Mouse (Mus musculus) embryonic facial prominence, embryonic 15.5 days (tissue): ENCODE data around the gene Arpc5. TPM values are rescaled to one million over a fixed set of nuclear protein-coding genes. Genes with fewer than 3 reads are reported as not detected.
"Not testable (repeated sequence)": the region's sequence is repeated elsewhere in the genome, so short reads cannot be mapped to it uniquely, and the experiment has no call there.

Experiments
- ATAC-seq: fragments of 200-750 bp; cut with Nextera tagmentation; 2 replicates; pipeline ENCODE4 v1.8.0; 2017; ENCODE audit warnings: low read depth, moderate TSS enrichment; ENCODE audit not compliant: insufficient number of reproducible peaks, low FRiP score, low TSS enrichment
- H3K27ac ChIP-seq: fragments of 300-500 bp; sonication (generic); replicated peaks from 2 replicates; pipeline ENCODE4 v1.5.1; 2015; ENCODE audit warnings: mild to moderate bottlenecking, inconsistent platforms
- H3K27me3 ChIP-seq: fragments of 300-500 bp; sonication (generic); 2 replicates; pipeline ENCODE4 v1.6.1; 2015; ENCODE audit warnings: inconsistent platforms
- H3K36me3 ChIP-seq: fragments of 300-500 bp; sonication (generic); 2 replicates; pipeline ENCODE4 v1.6.1; 2015; ENCODE audit warnings: mild to moderate bottlenecking, inconsistent platforms
- H3K4me1 ChIP-seq: fragments of 300-500 bp; sonication (generic); 2 replicates; pipeline ENCODE4 v1.6.1; 2015; ENCODE audit warnings: inconsistent platforms
- H3K4me2 ChIP-seq: fragments of 300-500 bp; sonication (generic); replicated peaks from 2 replicates; pipeline ENCODE4 v1.6.1; 2015; ENCODE audit warnings: mild to moderate bottlenecking, inconsistent platforms
- H3K4me3 ChIP-seq: fragments of 300-500 bp; sonication (generic); replicated peaks from 2 replicates; pipeline ENCODE4 v1.5.1; 2015; ENCODE audit warnings: mild to moderate bottlenecking, inconsistent platforms
- H3K9ac ChIP-seq: fragments of 300-500 bp; sonication (generic); 2 replicates; pipeline ENCODE4 v1.6.1; 2015; ENCODE audit warnings: inconsistent platforms
- H3K9me3 ChIP-seq: fragments of 300-500 bp; sonication (generic); replicated peaks from 2 replicates; pipeline ENCODE4 v1.6.1; 2016; ENCODE audit warnings: inconsistent platforms
- WGBS: fragments of 180-500 bp; shearing (Covaris S2); methylation state at CpG from one replicate; pipeline ENCODE4 v1.1.7; 2015; 5-methylcytosine and 5-hydroxymethylcytosine counted together
- polyA plus RNA-seq: library from polyadenylated mRNA; unstranded; fragments of >200 nt; fragmentation: Nextera tagmentation; extraction: Ambion mirVana; gene quantifications from 2 replicates; pipeline ENCODE4 v1.2.1, GENCODE M21; 2015

Gene Arpc5
- polyA plus RNA-seq, 1 experiment from 2014 or later: 256 TPM

DNA sequence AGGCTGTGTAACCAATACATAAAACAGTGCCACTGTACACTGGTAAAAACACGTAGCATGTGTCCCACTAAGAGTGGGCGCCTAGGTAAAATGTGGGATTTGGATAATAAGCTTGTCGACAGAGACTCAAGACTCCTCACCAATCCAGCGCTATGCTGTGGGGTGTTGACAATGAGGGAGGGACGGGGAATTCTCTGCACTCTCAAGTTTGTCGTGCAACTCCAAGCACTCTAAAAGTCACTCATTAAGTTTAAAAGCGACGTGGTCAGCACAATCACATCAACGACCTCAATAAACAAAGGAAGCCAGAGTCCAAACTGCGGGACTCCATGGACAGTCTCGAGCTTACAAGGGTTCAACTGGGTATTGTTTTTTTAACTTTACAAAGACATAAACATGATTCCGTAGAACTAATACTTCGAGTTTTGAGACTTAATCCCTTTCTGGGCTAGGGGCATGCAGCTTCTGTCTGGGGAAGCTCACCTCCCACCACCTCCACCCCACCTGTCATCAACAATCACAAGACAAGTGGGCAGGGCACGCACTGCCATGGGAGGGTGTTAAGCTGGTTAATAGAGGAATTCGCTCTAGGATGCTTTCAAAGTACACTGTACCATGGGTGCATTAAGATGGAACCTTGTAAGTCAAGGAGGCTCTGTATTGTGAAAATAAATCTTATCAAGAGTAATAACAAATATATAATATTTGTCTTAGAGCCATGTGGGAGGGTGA is 23.1 kb upstream of the Arpc5 start:
- Histone ChIP-seq H3K4me3 (no peak overlapping the region), H3K27ac (no peak overlapping the region), H3K27me3 (no peaks in the 10 kb centered on the region), H3K4me2 (no peak overlapping the region), H3K9ac (no peak overlapping the region), H3K36me3 (no peaks in the 10 kb centered on the region), H3K9me3 (no peaks in the 10 kb centered on the region), H3K4me1 (0 out of 2 replicates have a peak, but pooled peaks cover under 1% of the 10 kb centered on the region)
- no peak for ATAC-seq
- WGBS: 61% methylated on average over 15 of the region's 15 CpGs

DNA sequence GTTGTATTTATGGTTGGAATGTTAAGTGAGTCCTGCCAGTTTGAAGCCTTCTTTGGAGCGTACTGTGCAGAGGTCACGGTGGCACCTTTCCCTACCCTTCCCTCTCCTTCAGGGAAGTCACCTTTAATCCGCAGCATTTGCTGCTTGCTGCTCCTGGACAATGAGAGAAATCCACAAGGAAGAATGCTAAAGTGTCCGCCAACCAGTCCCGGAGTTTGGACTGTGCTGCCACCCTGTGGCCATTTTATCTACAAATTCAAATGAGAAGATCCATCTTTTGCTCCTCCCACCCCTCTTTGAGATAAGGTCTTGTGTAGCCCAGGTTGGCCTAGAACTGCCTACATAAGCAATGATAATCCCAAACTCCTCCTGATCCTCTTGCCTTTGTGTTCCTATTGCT is 19.9 kb upstream of the Arpc5 start:
- Histone ChIP-seq H3K27ac (no peak overlapping the region), H3K9ac (no peak overlapping the region), H3K36me3 (no peaks in the 10 kb centered on the region), H3K4me3 (no peak overlapping the region), H3K4me1 (no peaks in the 10 kb centered on the region), H3K27me3 (no peaks in the 10 kb centered on the region), H3K4me2 (no peak overlapping the region), H3K9me3 (no peaks in the 10 kb centered on the region)
- 4% methylated on average over 5 of the region's 5 CpGs for WGBS
- ATAC-seq: no peak

DNA sequence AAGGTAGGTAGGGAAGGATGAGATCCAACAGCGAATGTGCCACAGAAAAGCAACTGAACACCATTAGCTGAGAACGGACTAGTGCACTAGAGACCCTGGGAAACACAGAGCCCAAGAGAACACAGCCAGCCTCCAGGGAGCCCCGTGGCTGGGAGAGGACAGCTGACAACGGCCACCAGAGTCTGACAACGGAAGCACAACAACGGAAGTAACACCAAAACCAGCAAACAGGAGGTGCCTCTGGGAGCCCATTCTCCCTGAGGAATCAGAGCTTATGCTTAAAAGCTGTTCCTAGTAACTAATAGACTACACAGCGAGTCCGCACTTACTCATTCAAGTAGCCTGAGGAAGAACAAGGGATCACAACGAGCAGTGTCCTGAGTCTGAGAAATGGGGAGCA is 17.1 kb upstream of the Arpc5 start:
- H3K27me3 ChIP-seq: no peaks in the 10 kb centered on the region
- H3K4me3 ChIP-seq: no peak overlapping the region
- no peak overlapping the region for H3K4me2 ChIP-seq
- ATAC-seq: no peak
- no peaks in the 10 kb centered on the region for H3K9me3 ChIP-seq
- H3K27ac ChIP-seq: no peak overlapping the region
- H3K4me1 ChIP-seq: no peaks in the 10 kb centered on the region
- no peaks in the 10 kb centered on the region for H3K36me3 ChIP-seq
- no peak overlapping the region for H3K9ac ChIP-seq
- 69% methylated on average over 9 of the region's 9 CpGs for WGBS

DNA sequence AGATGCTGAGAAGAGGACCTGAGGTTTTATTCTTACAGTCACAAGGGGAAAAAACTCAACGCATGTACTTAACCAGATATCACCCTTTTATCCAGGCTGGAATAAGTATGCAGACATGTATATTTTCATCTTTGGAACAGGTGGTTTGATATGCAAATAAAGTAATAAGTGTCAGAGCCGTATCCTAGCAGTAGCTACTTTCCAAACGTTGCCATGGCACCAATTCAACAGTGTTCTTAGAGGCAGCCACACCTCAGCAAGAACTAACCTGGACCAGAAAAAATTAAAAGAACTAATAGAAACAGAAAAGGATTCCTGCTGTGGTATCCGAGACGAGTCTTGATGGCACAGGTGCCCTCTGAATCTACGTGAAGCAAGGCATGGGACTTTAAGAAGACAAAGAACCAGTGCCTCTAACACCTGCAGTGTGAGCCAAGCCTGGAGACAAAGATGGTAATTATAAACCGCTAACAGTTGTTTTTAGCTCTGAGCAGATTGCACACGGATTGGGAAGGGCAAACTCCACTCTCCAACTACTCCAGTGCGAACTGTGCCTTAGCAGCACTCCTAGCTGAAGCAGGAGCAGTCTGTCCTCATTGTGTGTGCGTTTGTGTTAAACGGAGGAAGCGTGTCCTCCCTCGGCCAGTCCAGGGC is 15.9 kb upstream of the Arpc5 start, which contains the start of gene Apobec4:
TSS of gene Apobec4 (plus strand) at position 240 of the 654 bp plus-strand sequence.
- no peaks in the 10 kb centered on the region for H3K9me3 ChIP-seq
- H3K4me2 ChIP-seq: no peak within 1 kb of the TSS
- no peak within 1 kb of the TSS for H3K9ac ChIP-seq
- WGBS: 60% methylated on average over 13 of the region's 13 CpGs
- no peaks in the 10 kb centered on the region for H3K36me3 ChIP-seq
- no peak for ATAC-seq
- H3K27me3 ChIP-seq: no peaks in the 10 kb centered on the region
- no peak within 1 kb of the TSS for H3K4me3 ChIP-seq
- no peak within 1 kb of the TSS for H3K27ac ChIP-seq
- H3K4me1 ChIP-seq: no peaks in the 10 kb centered on the region

DNA sequence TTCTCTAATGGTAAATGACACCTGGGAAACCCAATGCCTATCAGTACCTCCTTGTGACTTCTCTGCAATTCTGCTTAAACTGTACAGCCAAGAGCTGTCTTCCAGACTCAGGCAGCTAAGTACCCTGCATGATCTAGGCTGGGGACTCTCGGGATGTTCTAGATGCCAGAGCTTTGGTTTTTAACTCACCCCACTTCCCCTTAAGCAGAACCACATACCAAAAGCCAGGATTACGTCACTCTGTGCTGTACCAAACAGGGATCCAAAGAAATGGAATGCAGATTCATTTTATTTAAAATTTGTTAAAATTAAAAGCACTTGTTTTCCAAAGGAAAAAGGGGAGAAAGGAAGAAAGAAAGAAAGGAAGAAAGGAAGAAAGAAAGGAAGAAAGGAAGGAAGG is 4.6 kb upstream of the Arpc5 start:
- Histone ChIP-seq H3K4me1 (peaks cover 10% of the 10 kb centered on the region; the same call in 1 of the 2 replicates), H3K4me3 (no peak overlapping the region), H3K4me2 (no peak overlapping the region), H3K9ac (no peak overlapping the region), H3K27ac (no peak overlapping the region), H3K27me3 (peaks cover 3% of the 10 kb centered on the region; the same call in 1 of the 2 replicates), H3K9me3 (no peaks in the 10 kb centered on the region), H3K36me3 (no peaks in the 10 kb centered on the region)
- no peak for ATAC-seq
- 41% methylated on average over 2 of the region's 2 CpGs for WGBS

DNA sequence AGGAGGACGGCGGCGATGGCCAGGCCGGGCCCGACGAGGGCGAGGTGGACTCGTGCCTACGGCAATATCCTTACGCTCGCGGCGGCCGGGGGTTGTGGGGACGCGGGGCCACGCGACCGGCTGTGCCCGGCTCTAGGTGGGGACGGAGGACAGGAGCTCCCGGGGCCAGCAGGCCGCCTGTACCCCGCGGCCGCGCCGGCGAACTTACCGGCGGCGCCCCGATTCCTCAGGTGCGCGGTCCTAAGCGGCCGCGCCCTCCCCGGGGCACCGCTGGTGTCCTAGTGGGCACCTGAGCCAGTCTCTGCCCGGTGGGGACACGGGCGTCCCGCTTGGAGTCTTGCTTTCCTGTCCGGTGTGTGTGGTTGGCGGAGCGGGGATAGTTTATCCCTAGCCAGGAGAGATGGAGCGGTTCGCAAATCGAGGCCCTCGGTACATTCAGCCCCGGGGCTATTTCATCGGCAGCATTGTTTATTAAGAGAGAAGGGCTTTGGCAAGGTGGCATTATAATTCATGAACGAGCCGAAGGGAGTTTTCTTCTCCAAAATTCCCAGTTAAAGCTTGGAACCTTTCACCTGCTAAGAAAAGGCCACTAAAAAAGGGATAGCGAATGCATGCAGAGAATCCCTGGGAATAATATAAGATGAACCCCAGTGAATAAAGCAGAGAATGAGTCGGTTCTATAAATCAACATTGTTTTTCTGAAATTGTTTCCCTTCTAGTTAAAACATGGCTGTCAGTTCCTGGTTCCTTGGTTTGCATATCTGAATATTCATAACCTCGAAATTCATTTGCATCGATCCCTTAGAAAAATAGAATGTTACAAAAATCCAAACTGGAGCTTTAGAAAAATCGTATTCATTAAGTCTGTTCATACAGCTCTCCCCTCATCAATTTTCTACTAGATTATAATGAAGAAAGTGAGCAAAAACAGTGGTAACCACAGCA is 734 bp downstream of the Arpc5 start:
- ATAC-seq: peak; percentile 63

DNA sequence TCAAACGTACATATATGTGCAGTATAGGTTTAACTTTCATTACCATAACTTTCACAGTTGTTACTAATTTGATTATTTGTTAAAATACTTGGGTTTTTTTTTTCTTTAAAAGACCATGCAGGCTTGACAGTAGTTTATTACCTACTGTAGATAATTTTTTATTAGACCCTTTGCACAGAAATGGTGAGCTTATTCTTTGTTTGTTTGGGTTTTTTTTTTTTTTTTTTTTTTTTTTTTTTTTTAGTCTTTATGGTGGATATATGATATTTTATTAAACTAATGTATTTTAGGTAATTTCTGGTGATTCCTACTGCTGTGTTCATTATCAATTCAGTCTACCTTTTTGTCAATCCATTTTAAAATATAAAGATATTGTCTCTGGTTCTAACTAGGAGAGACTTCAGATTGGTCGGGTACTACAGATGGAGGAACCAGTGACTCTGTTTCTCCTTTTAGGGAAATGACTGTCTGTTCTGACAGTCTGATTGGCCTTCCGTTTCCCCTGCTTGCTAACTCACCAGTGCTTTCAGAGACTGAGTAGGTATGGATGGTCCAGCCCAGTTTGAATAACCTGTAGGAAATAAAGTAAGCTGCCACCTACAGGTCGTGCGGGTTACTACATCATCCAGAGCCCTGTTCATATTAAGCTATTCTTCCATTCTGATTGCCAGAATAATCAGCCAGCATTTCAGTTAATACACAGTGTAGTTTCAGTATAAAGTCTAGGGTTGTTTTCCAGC is 1.6 kb downstream of the Arpc5 start:
- Histone ChIP-seq H3K36me3 (peaks cover 29% of the 10 kb centered on the region), H3K27me3 (peaks cover 3% of the 10 kb centered on the region; the same call in 1 of the 2 replicates), H3K9ac (no peak overlapping the region), H3K9me3 (no peaks in the 10 kb centered on the region), H3K4me2 (peak overlapping the region; percentile 96), H3K4me3 (peak overlapping the region; percentile 94), H3K4me1 (peaks cover 15% of the 10 kb centered on the region), H3K27ac (no peak overlapping the region)
- no peak for ATAC-seq
- WGBS: 4% methylated on average over 5 of the region's 5 CpGs

More for the DNA sequence above, 734 bp downstream of the Arpc5 start:
- peak overlapping the region; percentile 95 for H3K9ac ChIP-seq
- H3K9me3 ChIP-seq: no peaks in the 10 kb centered on the region
- H3K4me1 ChIP-seq: peaks cover 15% of the 10 kb centered on the region
- peak overlapping the region; percentile 86 for H3K27ac ChIP-seq
- H3K27me3 ChIP-seq: peaks cover 3% of the 10 kb centered on the region; the same call in 1 of the 2 replicates
- H3K4me3 ChIP-seq: peak overlapping the region; percentile 94
- WGBS: 2% methylated on average over 58 of the region's 60 CpGs
- H3K36me3 ChIP-seq: peaks cover 21% of the 10 kb centered on the region
- H3K4me2 ChIP-seq: peak overlapping the region; percentile 96

DNA sequence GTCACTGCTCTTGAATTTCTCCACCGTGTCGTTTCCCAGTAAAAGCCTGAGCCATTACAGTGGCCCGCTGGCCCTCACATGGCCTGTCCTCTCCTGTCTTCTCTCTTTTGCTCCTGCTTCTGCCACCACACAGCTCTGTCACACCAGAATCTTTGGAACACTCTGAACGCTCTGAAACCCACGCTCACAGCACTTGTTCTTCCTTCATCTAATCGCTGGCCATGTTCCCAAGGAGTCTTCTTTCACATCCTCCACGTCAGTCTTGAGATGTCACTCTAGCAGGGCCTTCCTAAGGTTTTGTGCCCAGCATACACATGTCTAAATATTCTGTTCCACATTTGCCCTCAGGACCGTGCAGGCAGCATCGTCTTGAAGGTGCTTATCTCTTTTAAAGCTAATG is 4.7 kb downstream of the Arpc5 start:
- H3K4me2 ChIP-seq: no peak overlapping the region
- no peak overlapping the region for H3K27ac ChIP-seq
- peaks cover 50% of the 10 kb centered on the region for H3K36me3 ChIP-seq
- no peaks in the 10 kb centered on the region for H3K9me3 ChIP-seq
- no peak overlapping the region for H3K9ac ChIP-seq
- 79% methylated on average over 9 of the region's 9 CpGs for WGBS
- ATAC-seq: no peak
- H3K4me3 ChIP-seq: no peak overlapping the region
- peaks cover 5% of the 10 kb centered on the region; the same call in 1 of the 2 replicates for H3K4me1 ChIP-seq
- H3K27me3 ChIP-seq: no peaks in the 10 kb centered on the region

DNA sequence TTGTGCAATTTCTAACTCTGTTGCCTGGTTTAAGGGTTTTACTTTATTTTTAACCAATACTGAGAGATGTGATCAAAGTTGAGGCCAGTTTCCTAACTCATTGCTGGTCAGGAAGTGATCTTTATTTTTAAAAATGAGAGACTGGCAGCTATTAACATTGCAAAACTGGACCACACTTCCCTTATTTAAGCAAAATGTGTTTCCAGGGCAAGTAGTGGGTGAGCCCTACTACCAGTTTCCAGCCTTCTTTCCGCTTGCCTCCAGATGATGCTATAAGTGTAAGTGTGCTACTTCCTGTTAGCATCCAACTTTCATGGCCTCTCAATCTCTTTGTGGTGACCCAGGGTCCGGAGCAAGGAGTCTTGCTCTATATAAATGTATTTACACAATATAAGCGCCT is 8.3 kb downstream of the Arpc5 start:
- not testable (repeated sequence) for H3K27me3 ChIP-seq, H3K27ac ChIP-seq, H3K9ac ChIP-seq, H3K4me3 ChIP-seq, H3K4me2 ChIP-seq, ATAC-seq, H3K9me3 ChIP-seq, H3K4me1 ChIP-seq
- H3K36me3 ChIP-seq: peaks cover 48% of the 10 kb centered on the region
- 92% methylated on average over 3 of the region's 3 CpGs for WGBS

DNA sequence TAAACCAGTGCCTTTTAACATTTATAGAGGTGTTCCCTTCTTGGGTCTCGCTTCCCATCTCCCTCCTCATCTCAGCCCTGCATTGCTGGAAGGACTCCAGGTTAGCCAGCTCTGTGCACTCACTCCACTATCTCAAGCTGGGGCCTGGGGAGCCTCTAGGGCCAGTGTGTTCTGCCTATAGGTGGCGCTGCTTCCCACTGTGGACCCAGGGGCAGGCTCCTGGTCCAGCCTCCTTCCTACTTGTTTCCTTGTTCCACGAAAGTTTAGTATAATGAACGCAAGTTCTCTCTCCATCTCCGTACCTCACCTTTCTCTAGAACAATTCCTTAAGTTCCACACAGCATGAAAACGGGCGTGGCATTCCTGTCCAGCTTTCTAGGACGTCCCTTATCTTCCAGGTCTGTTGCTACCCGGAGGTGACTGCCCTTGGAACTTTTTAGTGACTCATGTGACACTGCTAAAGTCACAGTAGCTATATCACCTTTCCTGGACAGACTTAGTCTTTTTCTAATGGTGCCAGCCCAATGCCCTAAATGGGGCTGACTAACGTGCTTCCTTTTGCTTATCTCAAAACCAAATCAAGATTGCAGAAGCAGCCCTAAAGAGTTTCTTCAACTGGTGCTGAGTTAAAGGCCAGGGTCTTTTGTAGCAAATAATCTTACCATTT is 12.9 kb downstream of the Arpc5 start:
- 32% methylated on average over 10 of the region's 10 CpGs for whole genome bisulfite sequencing

More for the DNA sequence above, 12.9 kb downstream of the Arpc5 start:
- no peaks in the 10 kb centered on the region for H3K9me3 ChIP-seq
- H3K4me2 ChIP-seq: no peak overlapping the region
- ATAC-seq: peak; percentile 65; the same call in 1 of the 2 replicates
- no peaks in the 10 kb centered on the region for H3K27me3 ChIP-seq
- no peak overlapping the region for H3K4me3 ChIP-seq
- H3K36me3 ChIP-seq: peaks cover 12% of the 10 kb centered on the region
- 0 out of 2 replicates have a peak, but pooled peaks cover 4% of the 10 kb centered on the region for H3K4me1 ChIP-seq
- no peak overlapping the region for H3K27ac ChIP-seq
- H3K9ac ChIP-seq: no peak overlapping the region
